Mouse (Mus musculus): ENCODE measurements at regions not wholly inside any gene's neighbourhood (a gene's known extent, or its start where the extent isn't known, plus 50 kb on each side); places are given as distances from the start of the nearest gene placed in this dataset.

DNA sequence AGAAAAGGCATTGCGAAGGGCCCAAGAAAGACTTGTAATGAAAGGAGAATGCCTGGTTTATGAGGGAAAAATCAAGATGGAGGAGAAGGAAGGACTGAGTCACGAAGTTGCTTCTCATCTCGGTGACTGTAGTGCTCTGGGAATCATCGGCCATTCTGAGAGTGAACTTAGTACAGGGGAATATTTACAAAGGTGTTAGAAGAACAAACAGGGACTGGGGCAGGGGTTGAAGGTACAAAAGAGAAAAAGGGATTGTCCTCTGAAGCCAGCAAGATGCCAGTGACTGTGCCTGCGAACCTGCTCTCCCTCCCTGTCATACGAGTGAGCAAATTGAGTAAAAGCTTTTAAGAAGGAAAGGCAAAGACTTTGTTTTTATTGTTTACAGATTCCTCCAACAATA is 78.1 kb upstream of the Ywhaq start:
- no peaks in the 10 kb centered on the region for H3K9me3 ChIP-seq (ENCODE audit: control insufficient read depth)
- WGBS = 62% methylated on average over 6 of the region's 6 CpGs
- ATAC-seq = peak; percentile 42; the same call in 1 of the 2 replicates
- no peaks in the 10 kb centered on the region for H3K36me3 ChIP-seq (ENCODE audit: control insufficient read depth, insufficient read depth)
- H3K4me2 ChIP-seq (replicated peaks; ENCODE audit: low read depth) = no peak overlapping the region
- H3K4me1 ChIP-seq (replicated peaks; ENCODE audit: control insufficient read depth, insufficient read depth, low read length) = no peaks in the 10 kb centered on the region
- no peak overlapping the region for H3K27ac ChIP-seq (ENCODE audit: low read depth, low read length)
- H3K27me3 ChIP-seq (replicated peaks; ENCODE audit: control insufficient read depth, insufficient read depth, low read length) = no peaks in the 10 kb centered on the region
- TF ChIP-seq CTCF (IDR thresholded peaks at IDR 0.05; ENCODE audit: low read depth) = no peak
- H3K9ac ChIP-seq (ENCODE audit: low read depth, low read length) = no peak overlapping the region
- no peak overlapping the region for H3K4me3 ChIP-seq (ENCODE audit: low read depth, low read length)

DNA sequence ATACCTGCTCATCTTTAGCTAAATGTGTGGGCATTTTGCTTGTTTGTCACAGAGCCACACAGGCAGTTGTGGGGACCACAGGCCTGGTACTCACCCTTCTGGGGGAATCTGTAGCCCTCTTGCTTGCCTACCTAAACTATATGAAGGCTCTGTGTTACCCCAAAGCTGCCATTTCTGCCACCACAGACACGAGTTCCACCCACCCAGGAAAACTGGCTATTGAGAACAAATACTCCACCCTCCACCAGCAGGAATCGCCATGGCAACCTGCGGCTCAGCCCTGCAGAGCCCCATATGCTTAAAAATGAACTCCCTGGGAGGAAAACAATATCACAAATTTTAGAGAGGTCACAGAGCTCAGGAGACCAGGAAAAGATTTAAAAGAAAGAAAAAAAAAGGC is 76.0 kb upstream of the Ywhaq start:
- H3K4me1 ChIP-seq (replicated peaks; ENCODE audit: control insufficient read depth, insufficient read depth, low read length) = no peaks in the 10 kb centered on the region
- 48% methylated on average over 3 of the region's 3 CpGs for WGBS
- no peak overlapping the region for H3K9ac ChIP-seq (ENCODE audit: low read depth, low read length)
- no peak overlapping the region for H3K4me3 ChIP-seq (ENCODE audit: low read depth, low read length)
- no peaks in the 10 kb centered on the region for H3K36me3 ChIP-seq (ENCODE audit: control insufficient read depth, insufficient read depth)
- no peak overlapping the region for H3K27ac ChIP-seq (ENCODE audit: low read depth, low read length)
- no peak overlapping the region for H3K4me2 ChIP-seq (replicated peaks; ENCODE audit: low read depth)
- no peak for TF ChIP-seq CTCF (IDR thresholded peaks at IDR 0.05; ENCODE audit: low read depth)
- H3K27me3 ChIP-seq (replicated peaks; ENCODE audit: control insufficient read depth, insufficient read depth, low read length) = no peaks in the 10 kb centered on the region
- no peaks in the 10 kb centered on the region for H3K9me3 ChIP-seq (ENCODE audit: control insufficient read depth)
- no peak for ATAC-seq

DNA sequence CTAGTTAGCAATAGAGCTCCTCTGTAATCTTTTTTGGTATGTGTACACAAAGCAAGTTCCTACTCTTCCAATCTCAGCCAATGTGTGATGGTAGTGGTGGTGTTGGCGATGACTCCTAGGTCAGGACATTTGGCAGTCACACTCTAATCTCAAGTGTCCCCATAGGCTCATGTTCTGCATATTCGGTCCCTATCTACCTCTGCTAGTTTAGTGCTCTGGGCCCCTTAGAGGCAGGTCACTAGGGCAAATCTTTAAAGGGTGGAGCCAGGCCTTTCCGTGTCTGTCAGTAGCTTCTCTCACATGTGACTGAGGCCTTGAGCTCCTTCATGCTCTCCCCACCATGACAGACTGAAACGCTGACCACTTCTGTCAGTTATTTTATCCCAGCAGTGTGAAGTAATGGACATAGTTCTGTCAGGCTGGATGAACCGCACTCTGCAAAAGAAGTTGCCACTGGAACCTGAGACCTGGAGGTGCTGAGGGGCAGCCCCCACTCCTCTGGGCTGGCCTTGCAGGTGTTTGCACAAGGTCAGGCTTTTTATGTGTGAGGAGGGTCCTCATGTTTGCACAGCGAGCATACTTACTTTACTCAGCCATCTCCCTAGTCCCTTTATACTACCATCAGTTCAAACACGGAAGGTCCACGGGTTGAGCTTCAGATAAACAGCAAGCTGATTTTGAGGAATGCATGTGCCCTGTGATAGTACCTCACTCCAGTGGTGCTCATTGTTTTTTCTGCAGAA is 75.3 kb upstream of the Ywhaq start:
- Histone ChIP-seq H3K9ac (ENCODE audit: low read depth, low read length) (no peak overlapping the region), H3K4me2 (replicated peaks; ENCODE audit: low read depth) (no peak overlapping the region), H3K9me3 (ENCODE audit: control insufficient read depth) (no peaks in the 10 kb centered on the region), H3K36me3 (ENCODE audit: control insufficient read depth, insufficient read depth) (no peaks in the 10 kb centered on the region), H3K27me3 (replicated peaks; ENCODE audit: control insufficient read depth, insufficient read depth, low read length) (no peaks in the 10 kb centered on the region), H3K4me1 (replicated peaks; ENCODE audit: control insufficient read depth, insufficient read depth, low read length) (no peaks in the 10 kb centered on the region), H3K27ac (ENCODE audit: low read depth, low read length) (no peak overlapping the region), H3K4me3 (ENCODE audit: low read depth, low read length) (no peak overlapping the region)
- peak; percentile 41; the same call in 1 of the 2 replicates for ATAC-seq
- WGBS = 42% methylated on average over 8 of the region's 8 CpGs
- no peak for TF ChIP-seq CTCF (IDR thresholded peaks at IDR 0.05; ENCODE audit: low read depth)

DNA sequence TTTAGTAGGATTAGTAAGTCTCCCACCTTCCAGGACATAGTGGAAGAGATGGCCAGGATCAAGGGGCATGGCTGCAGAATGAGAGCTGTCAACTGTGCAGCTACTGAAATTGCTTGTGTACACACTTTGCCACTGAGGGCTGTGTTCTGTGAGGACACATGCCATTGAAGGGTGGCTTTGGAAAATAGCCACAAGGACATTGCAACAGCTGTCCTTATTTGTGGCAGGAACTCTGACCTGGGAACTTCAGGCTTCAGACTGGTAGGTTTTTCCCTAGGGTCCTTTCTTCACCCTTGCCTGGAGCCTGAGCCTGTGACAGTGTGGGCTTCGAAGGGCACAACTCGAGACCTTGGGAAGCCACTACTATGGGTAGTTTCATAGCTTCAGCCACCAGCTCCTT is 64.2 kb upstream of the Ywhaq start:
- Histone ChIP-seq H3K9me3 (ENCODE audit: control insufficient read depth) (no peaks in the 10 kb centered on the region), H3K27ac (ENCODE audit: low read depth, low read length) (no peak overlapping the region), H3K9ac (ENCODE audit: low read depth, low read length) (no peak overlapping the region), H3K4me1 (replicated peaks; ENCODE audit: control insufficient read depth, insufficient read depth, low read length) (no peaks in the 10 kb centered on the region), H3K27me3 (replicated peaks; ENCODE audit: control insufficient read depth, insufficient read depth, low read length) (no peaks in the 10 kb centered on the region), H3K4me3 (ENCODE audit: low read depth, low read length) (no peak overlapping the region), H3K36me3 (ENCODE audit: control insufficient read depth, insufficient read depth) (no peaks in the 10 kb centered on the region), H3K4me2 (replicated peaks; ENCODE audit: low read depth) (no peak overlapping the region)
- WGBS = 84% methylated on average over 2 of the region's 2 CpGs
- ATAC-seq = no peak
- TF ChIP-seq CTCF (IDR thresholded peaks at IDR 0.05; ENCODE audit: low read depth) = no peak

DNA sequence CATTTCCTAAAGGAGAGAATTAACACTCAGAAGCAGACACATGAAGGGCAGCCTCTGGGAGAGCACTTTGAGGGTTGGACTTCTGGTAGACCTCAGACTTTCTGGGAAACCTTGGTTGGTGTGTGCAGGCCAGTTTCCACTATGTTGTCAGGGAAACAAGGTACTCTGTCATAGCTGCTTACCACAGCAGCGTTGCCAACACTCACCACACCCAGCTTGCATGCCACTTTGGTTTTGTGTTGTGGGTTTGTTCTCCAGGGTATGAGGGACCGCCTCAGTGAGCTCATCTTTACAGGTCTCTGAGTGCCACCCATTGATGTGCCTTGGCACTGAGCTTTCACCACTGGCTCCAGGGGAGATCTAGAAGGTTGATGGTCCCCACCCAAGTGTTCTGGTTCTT is 62.8 kb upstream of the Ywhaq start:
- no peak for TF ChIP-seq CTCF (IDR thresholded peaks at IDR 0.05; ENCODE audit: low read depth)
- H3K27me3 ChIP-seq (replicated peaks; ENCODE audit: control insufficient read depth, insufficient read depth, low read length) = no peaks in the 10 kb centered on the region
- H3K4me2 ChIP-seq (replicated peaks; ENCODE audit: low read depth) = no peak overlapping the region
- H3K27ac ChIP-seq (ENCODE audit: low read depth, low read length) = no peak overlapping the region
- no peaks in the 10 kb centered on the region for H3K36me3 ChIP-seq (ENCODE audit: control insufficient read depth, insufficient read depth)
- H3K4me1 ChIP-seq (replicated peaks; ENCODE audit: control insufficient read depth, insufficient read depth, low read length) = no peaks in the 10 kb centered on the region
- no peaks in the 10 kb centered on the region for H3K9me3 ChIP-seq (ENCODE audit: control insufficient read depth)
- H3K4me3 ChIP-seq (ENCODE audit: low read depth, low read length) = no peak overlapping the region
- WGBS = 74% methylated on average over 2 of the region's 2 CpGs
- no peak overlapping the region for H3K9ac ChIP-seq (ENCODE audit: low read depth, low read length)
- no peak for ATAC-seq

DNA sequence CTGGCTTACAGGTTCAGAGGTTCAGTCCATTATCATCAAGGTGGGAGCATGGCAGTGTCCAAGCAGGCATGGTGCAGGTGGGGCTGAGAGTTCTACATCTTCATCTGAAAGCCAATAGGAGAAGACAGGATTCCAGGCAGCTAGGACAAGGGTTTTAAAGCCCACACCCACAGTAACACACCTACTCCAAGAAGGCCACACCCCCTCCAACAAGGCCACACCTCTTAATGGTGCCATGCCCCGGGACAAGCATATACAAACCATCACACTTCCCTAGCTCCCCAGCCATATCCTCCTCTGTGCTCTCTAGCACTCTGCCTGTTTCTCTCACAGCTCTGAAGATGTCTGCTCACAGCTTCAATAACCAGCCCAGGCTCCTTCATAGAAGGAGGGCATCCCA is 61.8 kb upstream of the Ywhaq start:
- Histone ChIP-seq H3K4me1 (replicated peaks; ENCODE audit: control insufficient read depth, insufficient read depth, low read length) (no peaks in the 10 kb centered on the region), H3K9ac (ENCODE audit: low read depth, low read length) (no peak overlapping the region), H3K4me3 (ENCODE audit: low read depth, low read length) (no peak overlapping the region), H3K27ac (ENCODE audit: low read depth, low read length) (no peak overlapping the region), H3K9me3 (ENCODE audit: control insufficient read depth) (no peaks in the 10 kb centered on the region), H3K36me3 (ENCODE audit: control insufficient read depth, insufficient read depth) (no peaks in the 10 kb centered on the region), H3K27me3 (replicated peaks; ENCODE audit: control insufficient read depth, insufficient read depth, low read length) (no peaks in the 10 kb centered on the region), H3K4me2 (replicated peaks; ENCODE audit: low read depth) (no peak overlapping the region)
- no peak for TF ChIP-seq CTCF (IDR thresholded peaks at IDR 0.05; ENCODE audit: low read depth)
- WGBS = 60% methylated on average over 1 of the region's 1 CpGs
- no peak for ATAC-seq
